ENCODE assay signal across 13 mouse cellular contexts in the genomic region with DNA sequence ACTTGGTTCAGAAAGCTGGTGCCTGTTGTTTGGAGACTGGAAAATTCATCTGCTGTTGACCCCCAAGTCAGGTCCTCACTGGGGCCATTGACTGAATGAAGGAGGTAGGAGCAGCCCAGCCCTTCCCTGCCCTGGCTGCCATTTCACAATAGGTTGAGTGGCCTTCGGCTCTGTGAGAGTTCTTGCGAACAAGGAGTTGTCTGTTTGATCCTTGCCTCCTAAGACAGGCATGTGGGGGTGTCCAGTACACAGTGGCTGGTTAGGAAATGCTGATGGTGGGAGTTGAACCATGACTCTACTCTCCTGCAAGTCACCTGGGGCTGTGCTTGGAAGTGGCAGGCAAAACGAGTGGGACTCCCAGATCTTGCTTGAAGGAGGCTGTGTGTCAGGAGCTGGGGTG.
"Had no signal": no experiment of that assay in that cellular context is flagged by ENCODE, and none has a peak within 500 bp of the region (broad histone marks: within the 10 kb centered on the region; RNA-seq: fewer than 3 reads in every experiment).

No protein-coding gene starts in this region.

- H3K36me3 ChIP-seq: limb, embryonic 10.5 days; limb, embryonic 13.5 days; liver, embryonic 12.5 days; liver, embryonic 15.5 days; lung, embryonic 15.5 days; midbrain, embryonic 12.5 days; midbrain, embryonic 15.5 days; neural tube, embryonic 13.5 days had no signal

- H3K27me3 ChIP-seq: limb, embryonic 13.5 days; lung, embryonic 15.5 days had no signal

- H3K9me3 ChIP-seq: limb, embryonic 10.5 days; limb, embryonic 13.5 days; liver, embryonic 12.5 days; liver, embryonic 15.5 days; lung, embryonic 15.5 days; midbrain, embryonic 12.5 days; midbrain, embryonic 15.5 days; neural tube, embryonic 13.5 days had no signal

- DNase-seq: kidney, postnatal 25 days; layer of hippocampus, adult 9-11 months; thymus, adult 18-20 months; thymus, postnatal 36 days had no signal

- H3K4me3 ChIP-seq: layer of hippocampus, adult 2 months had no signal

- H3K9ac ChIP-seq: limb, embryonic 13.5 days; liver, embryonic 12.5 days; liver, embryonic 15.5 days; lung, embryonic 15.5 days; midbrain, embryonic 12.5 days; midbrain, embryonic 15.5 days; neural tube, embryonic 13.5 days had no signal

- H3K27ac ChIP-seq: layer of hippocampus, adult 2 months; limb, embryonic 13.5 days; liver, embryonic 12.5 days; liver, embryonic 15.5 days; lung, embryonic 15.5 days; midbrain, embryonic 12.5 days; midbrain, embryonic 15.5 days; neural tube, embryonic 13.5 days had no signal
